Mouse (Mus musculus) spleen, postnatal 10 days (tissue): ENCODE measurements at regions not wholly inside any gene's neighbourhood (a gene's known extent, or its start where the extent isn't known, plus 50 kb on each side); places are given as distances from the start of the nearest gene placed in this dataset.
A peak's percentile ranks its signal among the peaks of the same experiment; 100 is the strongest.

Experiments
- DNase-seq, 2 experiments: peaks; one replicate each; pipeline ENCODE4 v3.0.0; 2021 to 2022; ENCODE audit warnings: low spot score in 2 of 2

DNA sequence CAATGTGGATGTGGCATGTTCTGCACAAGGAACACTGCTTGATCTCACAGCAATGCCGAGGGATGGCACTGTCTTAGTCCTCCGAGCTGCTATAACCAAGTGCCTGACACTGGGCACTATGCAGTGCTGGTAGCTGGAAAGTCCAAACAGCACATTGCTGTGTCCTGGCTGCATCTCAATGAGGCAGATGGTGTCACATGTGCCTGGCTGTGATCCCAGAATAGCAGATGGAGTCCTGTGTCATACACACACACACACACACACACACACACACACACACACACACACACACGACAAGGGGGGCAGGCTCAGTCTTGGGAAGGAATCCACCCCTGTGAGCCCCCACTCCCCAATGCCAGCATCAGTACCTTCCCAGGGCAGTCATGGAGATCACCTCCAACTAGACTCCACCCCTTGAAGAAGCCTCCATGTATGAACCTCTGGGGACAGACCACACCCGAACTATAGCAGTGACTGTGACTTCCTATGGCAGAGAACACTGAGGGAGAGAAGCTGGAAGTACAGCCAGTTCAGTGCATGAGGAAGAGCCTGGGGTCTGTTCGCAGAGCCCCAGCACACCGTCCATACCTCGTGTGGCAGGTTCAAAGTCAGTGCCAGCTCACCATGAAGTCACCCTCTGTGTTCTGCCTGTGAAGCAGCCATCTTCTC, 160.3 kb downstream of the Cryba4 start:
- no peak for DNase-seq

DNA sequence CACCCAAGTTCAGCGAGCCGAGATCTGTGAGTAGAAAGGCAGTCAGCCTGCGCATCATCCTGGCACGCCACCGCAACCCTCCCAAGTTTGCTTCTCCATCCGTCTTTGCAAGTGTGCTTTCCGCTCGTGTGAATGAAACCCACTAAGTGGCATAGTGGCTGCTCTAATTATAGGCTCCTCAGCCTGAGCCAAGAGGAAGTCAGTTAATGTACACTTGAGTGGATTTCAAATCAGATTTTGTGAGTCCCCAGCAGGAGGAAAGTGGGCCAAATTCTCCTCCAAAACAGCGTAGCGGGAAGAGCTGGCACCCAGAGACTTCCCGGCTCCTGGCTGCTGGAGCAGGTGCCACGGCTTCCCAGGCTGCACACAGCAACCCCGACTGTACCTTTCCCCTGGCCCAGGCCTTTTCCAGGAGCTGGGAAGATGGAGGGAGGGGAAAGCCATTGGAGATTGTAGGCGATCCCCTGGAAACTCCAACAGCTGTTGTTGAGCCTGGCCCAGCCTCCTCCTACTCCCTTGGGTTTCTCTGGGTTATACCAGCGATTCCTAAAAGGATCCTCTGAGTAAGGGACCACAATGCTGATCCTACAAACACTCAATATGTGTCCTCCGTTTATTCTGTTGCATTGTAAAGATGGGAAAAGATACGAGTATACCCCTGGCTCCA, 158.3 kb downstream of the Cryba4 start:
- no peak for DNase-seq

DNA sequence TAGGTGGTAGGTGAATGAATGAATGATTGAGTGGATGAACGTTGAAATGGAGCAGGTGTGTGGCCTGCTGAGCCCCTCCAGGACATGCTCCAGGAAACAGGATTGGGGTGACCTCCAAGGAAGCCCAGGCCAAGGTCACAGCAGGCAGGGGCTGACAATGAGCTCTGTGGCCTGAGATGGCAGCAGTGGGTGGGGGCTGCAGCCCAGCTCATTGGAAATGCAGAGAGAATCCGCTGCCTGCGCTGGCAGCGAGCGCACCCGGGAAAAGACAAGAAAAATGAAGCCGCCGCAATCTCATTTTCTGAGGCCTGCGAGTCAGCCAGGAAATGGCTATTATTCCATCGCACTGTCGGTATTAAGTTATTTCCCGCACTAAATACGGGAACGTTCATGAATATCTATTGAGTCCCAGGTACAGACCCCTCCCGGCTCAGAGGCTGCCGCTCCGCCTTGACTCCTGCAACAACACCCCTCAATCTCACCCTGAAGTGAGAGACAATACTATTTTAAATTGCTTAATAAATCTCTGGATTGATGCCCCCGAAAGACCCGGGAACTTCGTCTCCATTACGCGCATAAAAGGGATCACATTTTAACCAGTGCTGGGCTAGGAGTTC, 153.7 kb downstream of the Cryba4 start:
- no peak for DNase-seq

DNA sequence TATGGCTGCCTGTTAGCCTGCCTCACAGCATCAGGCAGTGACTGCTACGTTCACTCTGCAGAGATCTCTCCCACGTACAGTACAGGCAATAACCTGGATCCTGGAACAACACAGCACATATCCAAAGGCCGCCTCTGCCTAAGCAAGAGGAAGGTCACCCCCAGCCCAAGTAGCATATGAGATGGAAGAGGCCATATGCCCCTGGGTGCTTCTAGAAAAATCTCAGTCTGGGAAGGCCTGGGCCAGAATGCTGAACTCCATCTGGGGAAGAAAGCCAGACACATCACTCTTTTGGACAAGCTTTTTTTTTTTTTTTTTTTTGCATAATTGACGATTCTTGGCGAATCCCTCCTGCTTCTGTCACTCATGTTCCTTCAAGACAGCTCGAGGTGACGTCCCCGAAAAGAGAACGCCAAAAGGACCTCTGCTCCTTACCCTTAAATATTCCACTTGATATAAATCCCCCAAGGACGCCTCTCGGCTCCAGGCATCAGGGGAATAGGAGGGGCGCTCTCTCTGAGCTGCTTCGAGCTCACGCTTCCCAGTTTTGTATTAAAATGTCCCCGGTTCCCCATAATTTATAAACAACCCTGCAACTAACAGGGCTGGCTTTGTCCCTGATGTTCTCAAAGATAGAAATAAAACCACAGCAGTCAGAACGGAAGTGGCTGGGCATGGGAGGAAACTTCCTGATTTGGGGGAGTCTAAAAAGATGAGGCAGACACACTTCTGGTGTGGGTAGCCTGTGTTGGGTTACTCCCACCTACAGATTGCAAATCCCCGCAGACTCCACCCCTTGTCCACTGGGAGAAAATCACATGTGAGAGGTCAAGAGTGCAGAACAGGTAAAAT, 150.4 kb downstream of the Cryba4 start:
- DNase-seq, result no peak

DNA sequence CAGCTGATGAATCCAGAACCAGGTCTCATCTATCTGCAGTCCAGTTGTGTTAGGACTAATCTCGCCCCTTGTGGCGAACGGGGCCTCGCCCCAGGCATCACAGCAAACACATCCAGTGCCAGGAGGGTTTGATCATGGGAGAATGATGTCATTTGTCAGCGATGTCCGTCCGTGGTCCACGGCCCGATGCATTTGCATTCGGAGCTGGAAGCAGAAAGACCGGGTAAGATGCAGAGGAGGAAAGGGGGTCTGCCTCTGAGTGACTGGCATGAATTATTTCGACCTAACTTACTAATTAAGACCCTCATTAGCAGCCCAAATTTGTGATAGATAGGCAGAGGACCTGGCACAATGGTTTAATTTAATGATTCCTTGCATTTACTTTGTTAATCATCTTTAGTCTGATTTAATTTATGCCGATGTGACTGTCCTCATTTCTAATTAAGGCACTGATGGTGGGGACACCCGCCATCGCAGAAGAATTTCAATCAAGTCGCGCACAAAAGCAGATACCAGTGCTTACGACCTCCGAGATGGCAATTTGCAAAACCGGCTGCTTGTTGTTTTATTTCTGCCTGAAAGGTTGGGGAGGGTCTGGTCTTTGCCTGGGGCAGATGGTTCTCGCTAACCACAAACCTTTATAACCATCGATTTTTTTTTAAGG, 141.9 kb downstream of the Cryba4 start:
- DNase-seq, result no peak

DNA sequence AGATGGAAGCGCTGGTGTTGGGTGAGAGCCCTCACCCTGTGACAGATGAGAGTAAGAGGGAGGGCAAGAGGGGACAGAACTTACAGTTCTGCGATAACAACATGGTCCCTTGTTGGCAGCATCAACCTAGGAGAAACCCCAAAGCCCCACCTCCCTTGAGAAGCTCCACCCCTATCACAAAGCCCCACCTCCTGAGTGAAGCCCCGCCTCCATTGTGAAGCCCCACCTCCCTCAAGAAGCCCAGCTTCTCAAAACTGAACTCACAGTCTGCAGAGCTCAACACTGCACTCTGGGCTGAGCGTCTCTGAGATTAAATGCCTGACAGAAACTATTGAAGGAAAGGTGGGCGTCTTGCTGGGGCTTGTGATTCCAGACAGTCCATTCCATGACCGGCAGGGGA, 131.6 kb downstream of the Cryba4 start:
- DNase-seq, result peak in 1 of 2 experiments; percentile 28

DNA sequence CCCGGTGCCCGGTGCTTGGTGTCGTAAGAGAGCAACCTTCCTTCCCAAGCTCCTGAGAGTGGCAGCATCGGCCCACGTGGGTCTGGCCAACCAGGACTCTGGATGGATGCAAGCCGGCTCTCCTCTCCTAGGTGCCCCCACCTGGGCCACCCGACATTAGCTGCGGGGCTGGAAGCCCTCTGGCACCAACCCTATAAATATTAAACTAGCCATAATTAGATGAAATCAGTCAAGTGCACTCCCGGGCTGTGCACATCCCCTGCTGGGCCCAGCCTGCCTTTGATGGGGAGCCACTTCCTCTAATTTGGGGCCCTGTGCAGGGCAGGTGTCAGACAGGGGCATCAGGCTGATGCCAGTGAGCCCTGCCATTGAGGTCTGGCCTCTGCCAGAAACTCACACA, 130.8 kb downstream of the Cryba4 start:
- DNase-seq, result peak in 1 of 2 experiments; percentile 37

DNA sequence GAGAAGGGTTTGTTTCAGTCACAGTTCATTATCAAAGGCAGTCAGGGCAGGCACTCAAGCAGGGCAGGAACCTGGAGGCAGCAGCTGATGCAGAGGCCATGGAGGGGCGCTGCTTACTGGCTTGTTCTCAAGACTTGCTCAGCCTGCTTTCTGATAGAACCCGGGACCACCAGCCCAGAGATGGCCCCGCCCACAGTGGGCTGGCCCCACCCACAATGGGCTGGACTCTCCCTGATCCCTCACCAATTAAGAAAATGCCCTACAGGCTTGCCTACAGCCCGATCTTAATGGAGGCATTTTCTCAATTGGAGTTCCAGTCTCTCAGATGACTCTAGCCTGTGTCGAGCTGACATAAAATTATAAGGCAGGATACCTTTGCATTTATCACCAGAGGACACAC, 129.7 kb downstream of the Cryba4 start:
- peak in 1 of 2 experiments; percentile 23 for DNase-seq

DNA sequence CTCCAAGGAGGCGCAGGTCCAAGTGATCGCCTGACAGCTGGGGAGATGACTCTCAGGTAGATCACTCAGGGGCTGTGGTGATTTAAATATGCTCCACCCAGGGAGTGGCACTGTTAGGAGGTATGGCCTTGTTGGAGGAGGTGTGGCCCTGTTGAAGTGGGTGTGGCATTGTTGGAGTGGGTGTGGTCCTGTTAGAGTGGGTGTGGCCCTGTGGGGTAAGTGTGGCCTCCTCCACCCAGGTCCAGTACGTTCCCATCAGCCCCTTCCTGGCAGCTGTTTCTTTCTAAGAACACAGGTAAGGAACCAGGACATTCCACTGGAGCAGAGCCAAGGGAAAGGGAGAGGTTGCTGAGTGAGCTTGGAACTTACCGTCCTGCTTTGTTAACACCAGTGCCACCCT, 125.1 kb downstream of the Cryba4 start:
- no peak for DNase-seq

DNA sequence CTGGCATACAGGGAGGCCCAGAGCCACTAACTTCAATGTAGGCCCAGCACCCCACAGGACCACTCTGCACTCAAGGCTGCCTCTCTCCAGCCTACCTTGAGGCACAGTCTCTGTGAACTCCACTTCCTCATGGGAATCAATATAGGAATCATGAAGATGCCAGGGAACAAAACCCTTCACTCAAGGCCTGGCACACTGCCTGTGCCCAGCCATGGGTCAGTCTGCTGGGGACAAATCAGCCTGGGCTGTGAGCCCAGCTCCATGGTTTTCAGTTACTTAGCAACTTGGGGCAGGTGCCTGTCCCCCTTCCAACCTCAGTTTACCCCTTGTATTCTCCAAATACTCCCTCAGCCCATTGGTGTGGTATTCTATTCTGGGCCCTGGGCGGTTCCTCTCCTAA, 119.6 kb downstream of the Cryba4 start:
- DNase-seq, result no peak

DNA sequence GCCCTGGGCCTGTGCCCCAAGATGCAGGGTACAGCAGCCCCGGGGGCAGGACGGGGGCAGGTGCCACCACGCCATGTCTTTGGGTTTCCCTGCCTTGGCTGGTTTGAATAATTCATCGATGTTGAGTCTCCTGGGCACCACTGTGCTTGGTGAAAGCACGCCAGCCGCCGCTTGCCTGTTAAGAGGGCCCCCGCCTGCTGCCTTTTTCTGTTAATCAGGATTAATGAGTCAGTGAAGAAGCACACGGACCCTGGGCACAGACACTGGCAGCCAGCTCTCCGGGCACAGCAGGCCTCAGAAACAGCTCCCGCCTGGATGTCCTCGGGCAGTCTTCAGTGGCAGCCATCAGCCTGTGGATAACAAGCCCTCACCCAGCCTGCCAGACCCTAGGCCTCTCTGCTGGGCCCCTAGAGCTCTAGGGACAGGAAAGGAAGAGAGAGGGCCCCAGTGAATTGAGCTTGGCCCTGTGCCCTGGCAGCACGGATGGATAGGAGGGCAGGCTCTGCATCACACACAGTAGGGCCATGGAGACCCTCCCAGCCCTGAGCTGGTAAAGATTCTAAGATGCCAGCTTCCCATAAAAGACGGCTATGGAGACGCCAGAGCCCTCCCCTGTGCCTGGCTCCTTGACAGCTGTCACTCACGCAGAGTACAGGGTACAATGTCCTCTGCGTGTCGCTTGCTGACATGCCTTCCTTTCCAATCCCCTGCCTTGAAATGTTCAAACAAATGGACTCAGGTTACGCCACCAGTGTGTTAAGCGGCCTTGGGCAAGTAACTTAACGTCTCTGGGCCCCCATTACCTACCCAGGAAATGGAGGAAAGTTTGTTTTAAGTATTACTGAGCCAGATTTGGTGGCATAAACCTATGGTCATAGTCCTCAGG, 118.4 kb downstream of the Cryba4 start:
- DNase-seq, result no peak

DNA sequence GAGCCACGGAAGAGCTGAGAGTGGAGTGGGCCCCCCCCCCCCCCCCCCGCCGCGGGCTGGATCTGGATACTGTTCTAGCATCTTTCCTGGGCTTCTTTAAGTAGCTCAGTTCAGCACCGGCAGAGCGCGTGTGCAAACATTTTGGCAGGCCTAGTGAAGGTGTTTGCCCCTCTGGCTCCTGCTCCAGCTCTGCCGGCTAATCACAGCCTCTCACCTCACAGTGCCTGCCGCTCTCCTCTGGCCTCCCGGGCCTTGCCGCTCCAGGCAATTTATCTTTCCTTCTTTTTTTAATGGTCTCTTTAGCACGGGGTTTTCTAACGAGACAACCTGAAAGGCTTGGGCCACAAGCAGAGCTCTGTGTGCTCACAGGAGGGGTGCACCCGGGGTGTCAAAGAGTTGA, 115.7 kb downstream of the Cryba4 start:
- no peak for DNase-seq

DNA sequence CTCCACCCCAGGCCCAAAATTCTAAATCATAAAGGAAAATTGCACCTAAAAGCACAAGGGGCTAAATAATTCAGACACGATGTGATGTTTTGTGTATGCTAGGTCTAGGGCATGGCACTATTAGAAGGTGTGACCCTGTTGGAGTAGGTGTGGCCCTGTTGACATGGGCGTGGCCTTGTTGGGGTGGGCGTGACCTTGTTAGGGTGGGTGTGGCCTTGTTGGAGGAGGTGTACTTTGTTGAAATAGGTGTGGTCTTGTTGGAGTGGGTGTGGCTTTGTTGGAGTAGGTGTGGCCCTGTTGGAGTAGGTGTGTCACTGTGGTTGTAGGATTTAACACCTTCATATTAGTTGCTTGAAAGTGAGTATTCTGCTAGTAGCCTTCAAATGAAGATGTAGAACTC, 114.1 kb downstream of the Cryba4 start:
- DNase-seq, result no peak

DNA sequence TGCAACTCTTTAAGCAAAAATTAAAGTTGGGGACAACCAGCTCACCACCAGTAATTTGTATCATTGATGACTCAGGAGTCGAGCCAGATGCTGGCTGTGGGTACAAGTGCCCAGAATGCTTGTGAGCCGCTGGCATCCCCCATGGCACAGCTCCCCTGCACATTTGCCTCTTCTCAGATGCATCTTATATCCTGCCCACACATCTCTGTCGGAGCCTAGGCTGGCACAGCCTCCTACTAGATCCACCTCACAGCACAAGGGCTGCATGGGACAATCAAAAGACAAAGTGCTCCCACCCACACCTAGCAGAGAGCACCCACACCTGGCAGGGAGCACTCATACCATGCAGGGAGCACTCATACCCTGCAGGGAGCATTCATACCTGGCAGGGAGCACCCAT, 109.6 kb downstream of the Cryba4 start:
- DNase-seq, result no peak

DNA sequence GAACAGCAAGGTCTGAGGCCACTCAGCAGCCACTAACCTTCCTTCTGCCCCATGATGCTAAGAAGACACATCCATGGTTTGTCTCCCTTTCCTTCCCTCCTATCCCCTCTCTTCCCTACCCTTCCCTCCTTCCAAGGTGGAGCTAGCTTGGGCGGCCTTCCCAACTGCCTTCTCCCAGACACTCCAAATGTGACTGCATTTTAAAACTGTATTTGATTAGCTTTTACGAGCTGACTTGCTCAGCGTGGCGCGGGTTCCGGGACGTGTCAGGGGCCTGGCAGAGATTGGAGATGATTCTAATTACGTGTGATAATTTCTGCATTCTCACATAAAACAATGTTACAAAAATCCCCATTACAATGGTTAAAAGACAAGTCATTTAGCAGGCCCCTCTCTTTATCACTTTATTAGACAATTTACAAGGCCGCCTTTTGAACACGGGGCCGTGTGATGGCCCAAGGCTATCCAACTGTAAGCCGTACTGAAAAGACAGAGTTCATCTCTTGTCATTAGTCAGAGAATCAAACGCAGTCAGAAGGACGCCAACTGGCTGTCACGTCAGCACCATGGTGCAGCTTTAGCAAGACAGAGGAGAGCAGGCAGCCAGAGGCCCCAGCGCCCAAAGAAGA, 108.2 kb downstream of the Cryba4 start:
- DNase-seq, result no peak

DNA sequence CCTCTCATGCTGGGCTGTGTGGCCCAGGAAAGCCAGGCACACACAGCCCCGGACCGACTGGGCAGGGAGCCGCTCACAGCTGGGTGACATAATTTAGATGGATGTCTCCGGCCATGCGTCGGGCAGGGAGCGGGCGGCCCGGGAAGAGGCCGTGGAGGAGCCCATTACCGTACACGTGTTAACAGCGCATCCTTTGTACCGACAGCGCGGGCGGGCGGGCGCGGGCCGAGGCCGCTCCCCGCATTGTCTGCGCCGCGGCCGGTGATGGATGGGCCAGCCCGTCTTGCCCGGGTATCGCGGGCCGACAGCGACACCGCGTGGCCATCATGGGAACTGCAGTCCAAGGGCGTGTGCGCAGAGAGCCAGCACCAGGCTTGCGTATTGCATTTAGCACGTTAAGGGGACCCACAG, 98.6 kb downstream of the Cryba4 start:
- DNase-seq, result peak; percentile 76 to 83

DNA sequence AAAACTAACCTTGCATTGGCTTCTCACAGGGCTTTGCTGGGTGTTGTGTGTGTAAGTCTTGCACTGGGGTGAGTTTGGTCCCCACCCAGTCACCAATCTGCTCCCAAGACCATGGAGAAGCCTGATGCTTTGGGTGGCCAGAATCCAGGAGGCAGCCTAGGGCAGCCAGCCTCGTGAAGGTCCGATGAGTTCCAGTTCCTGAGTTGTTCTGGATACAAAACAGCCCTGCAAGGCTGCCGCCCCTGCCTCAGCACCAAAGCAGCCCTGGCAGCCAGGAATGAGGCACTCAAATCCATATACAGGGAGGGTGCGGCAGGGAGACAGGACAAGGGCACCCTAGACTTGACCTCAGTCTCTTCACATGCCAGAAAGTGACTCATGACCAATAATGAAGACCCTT, 97.7 kb downstream of the Cryba4 start:
- no peak for DNase-seq

DNA sequence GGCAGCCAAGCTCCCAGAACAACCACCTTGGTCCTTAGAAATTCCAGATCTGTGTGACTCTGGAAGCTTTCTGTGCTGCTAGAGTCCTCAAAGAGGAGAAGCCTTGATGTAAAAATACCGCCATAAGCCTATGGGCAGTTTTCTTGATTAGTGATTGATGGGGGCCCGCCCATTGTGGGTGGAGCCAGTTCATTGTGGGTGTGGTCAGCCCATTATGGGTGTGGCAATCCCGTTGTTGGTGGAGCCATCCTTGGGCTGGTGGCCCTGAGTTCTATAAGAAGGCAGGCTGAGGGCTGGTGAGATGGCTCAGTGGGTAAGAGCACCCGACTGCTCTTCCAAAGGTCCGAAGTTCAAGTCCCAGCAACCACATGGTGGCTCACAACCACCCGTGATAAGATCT, 97.3 kb downstream of the Cryba4 start:
- no peak for DNase-seq

DNA sequence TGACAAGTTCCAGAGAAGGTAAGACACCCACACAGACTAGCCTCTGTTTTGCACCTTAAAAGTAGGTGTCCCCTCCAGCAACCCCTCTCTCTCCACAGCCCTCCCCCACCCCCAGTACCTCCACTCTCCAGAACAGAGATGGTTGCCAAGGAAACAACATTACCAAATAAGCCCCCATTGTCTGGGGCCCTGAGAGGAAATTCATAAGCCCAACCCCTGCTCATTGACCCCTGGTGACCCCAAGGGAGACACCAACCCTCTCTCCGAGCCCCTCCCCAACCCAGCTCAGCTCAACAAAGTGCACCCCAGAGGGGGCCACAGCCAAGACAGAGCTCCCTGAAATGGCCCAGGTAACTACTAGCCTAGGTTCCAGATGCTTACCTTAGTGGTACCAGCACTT, 96.3 kb downstream of the Cryba4 start:
- no peak for DNase-seq

DNA sequence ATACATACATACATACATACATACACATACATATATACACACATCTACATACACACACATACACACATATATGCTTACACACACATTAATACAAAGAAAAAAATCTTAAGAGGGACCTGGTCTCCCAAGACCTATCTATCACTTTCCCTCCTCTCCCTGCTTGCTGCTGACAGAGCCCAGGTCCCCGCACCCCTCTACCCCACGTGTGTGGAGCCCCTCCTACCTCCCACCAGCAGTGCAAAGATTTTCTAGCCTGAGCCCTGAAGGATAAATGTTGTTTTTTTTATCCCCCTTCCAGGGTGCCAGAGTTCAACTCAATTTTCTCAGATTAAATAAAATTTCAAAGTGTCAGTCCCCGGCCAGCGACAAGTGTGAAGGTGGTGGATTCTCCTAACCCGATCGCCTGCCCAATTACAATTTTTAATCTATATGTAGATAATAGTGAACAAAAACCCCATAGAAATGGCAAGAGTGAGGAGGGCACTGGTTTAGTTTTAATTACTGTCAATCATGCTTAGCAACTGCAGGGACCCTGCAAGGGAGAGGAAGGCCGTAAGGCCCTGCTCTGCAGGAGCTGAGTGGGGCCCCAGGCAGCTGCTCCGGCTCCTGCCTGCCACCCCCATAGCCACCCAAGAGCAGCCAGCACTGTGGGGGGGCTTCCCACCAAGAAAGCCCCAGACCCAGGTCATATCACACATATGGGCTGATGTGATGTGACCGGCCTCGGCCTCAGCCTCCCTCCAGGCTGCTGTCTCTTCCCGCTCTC, 85.7 kb downstream of the Cryba4 start:
- DNase-seq, result no peak
